Mouse (Mus musculus) heart, postnatal 25 days (tissue): ENCODE results near the gene Frmd4b. TPM values are rescaled to one million over a fixed set of nuclear protein-coding genes. Genes with fewer than 3 reads are reported as not detected.

Experiments used
- DNase-seq: peaks from one replicate; pipeline ENCODE4 v3.0.0; 2022; ENCODE audit warnings: low spot score
- intact Hi-C: fragments of 180-260 bp; cut with DNase I; formaldehyde crosslinking; loops from one replicate; pipeline ENCODE4 v1.15.1; 2025
- total RNA-seq, 2 experiments: library from RNA; stranded (reverse); gene quantifications; 2 replicates each; pipeline ENCODE4 v1.2.3; 2021

The Frmd4b gene
- total RNA-seq, 2 experiments from 2014 or later = 14.4 to 19.8 TPM

- intact Hi-C loops = no loop called here
- no peak for DNase-seq
These were observed 35.4 kb downstream of the Frmd4b start for GRCm38 (mm10) chr6:97581941-97582340.

GRCm38 (mm10) chr6:97580479-97581030 is 36.8 kb downstream of the Frmd4b start:
- intact Hi-C loops = no loop called here
- no peak for DNase-seq

- DNase-seq = no peak
- intact Hi-C loops = no loop called here
These were observed 37.6 kb downstream of the Frmd4b start for GRCm38 (mm10) chr6:97579704-97580103.

- intact Hi-C loops = no loop called here
- DNase-seq = no peak
These were observed 39.1 kb downstream of the Frmd4b start for GRCm38 (mm10) chr6:97578210-97578609.

- DNase-seq = no peak
- intact Hi-C loops = no loop called here
These were observed 40.0 kb downstream of the Frmd4b start for GRCm38 (mm10) chr6:97577349-97577748.

- intact Hi-C loops = no loop called here
- no peak for DNase-seq
These were observed 40.6 kb downstream of the Frmd4b start for GRCm38 (mm10) chr6:97576565-97577346.

GRCm38 (mm10) chr6:97576096-97576495 is 41.2 kb downstream of the Frmd4b start:
- DNase-seq = no peak
- intact Hi-C loops = no loop called here

GRCm38 (mm10) chr6:97574973-97575372 is 42.4 kb downstream of the Frmd4b start:
- DNase-seq = no peak
- intact Hi-C loops = no loop called here

- DNase-seq = no peak
- intact Hi-C loops = no loop called here
These were observed 45.1 kb downstream of the Frmd4b start for GRCm38 (mm10) chr6:97572226-97572625.

- intact Hi-C loops = no loop called here
- no peak for DNase-seq
These were observed 48.8 kb downstream of the Frmd4b start for GRCm38 (mm10) chr6:97568538-97568937.

- no peak for DNase-seq
- intact Hi-C loops = no loop called here
These were observed 50.6 kb downstream of the Frmd4b start for GRCm38 (mm10) chr6:97566746-97567145.

- DNase-seq = no peak
- intact Hi-C loops = no loop called here
These were observed 60.2 kb downstream of the Frmd4b start for GRCm38 (mm10) chr6:97557147-97557546.

- DNase-seq = no peak
- intact Hi-C loops = no loop called here
These were observed 61.7 kb downstream of the Frmd4b start for GRCm38 (mm10) chr6:97555637-97556036.

- no peak for DNase-seq
- intact Hi-C loops = no loop called here
These were observed 63.9 kb downstream of the Frmd4b start for GRCm38 (mm10) chr6:97553431-97553830.

GRCm38 (mm10) chr6:97552573-97552972 is 64.8 kb downstream of the Frmd4b start:
- DNase-seq = no peak
- intact Hi-C loops = no loop called here

GRCm38 (mm10) chr6:97551884-97552283 is 65.5 kb downstream of the Frmd4b start:
- DNase-seq = no peak
- intact Hi-C loops = no loop called here

- intact Hi-C loops = no loop called here
- DNase-seq = no peak
These were observed 66.2 kb downstream of the Frmd4b start for GRCm38 (mm10) chr6:97551161-97551560.

GRCm38 (mm10) chr6:97540458-97540857 is 76.9 kb downstream of the Frmd4b start:
- intact Hi-C loops = no loop called here
- no peak for DNase-seq

- no peak for DNase-seq
- intact Hi-C loops = no loop called here
These were observed 81.4 kb downstream of the Frmd4b start for GRCm38 (mm10) chr6:97535763-97536445.

GRCm38 (mm10) chr6:97531043-97531442 is 86.3 kb downstream of the Frmd4b start:
- intact Hi-C loops = no loop called here
- no peak for DNase-seq
